Mouse (Mus musculus): ENCODE results near the gene Nav2.

- no peak for TF ChIP-seq CTCF (IDR thresholded peaks at IDR 0.05; ENCODE audit: low read depth)
- TF ChIP-seq EP300 (optimal IDR thresholded peaks at IDR 0.05): no peak
Observed at GRCm38 (mm10) chr7:49246584-49247481, 338.3 kb downstream of the Nav2 start.
